Mouse (Mus musculus) G1E (cell line): ENCODE data around the gene Kbtbd4.

Source experiments
- CTCF ChIP-seq: IDR thresholded peaks from 2 replicates; pipeline ENCODE4 v1.5.1; 2012; ENCODE audit warnings: low read depth, low read length, inconsistent platforms, mixed read lengths
- GATA1 ChIP-seq: IDR thresholded peaks from 2 replicates; pipeline ENCODE4 v1.6.1; 2012; ENCODE audit warnings: borderline replicate concordance, low read length, inconsistent platforms, mixed read lengths
- GATA2 ChIP-seq: IDR thresholded peaks from 2 replicates; pipeline ENCODE4 v1.6.1; 2012; ENCODE audit warnings: low read depth, low read length, inconsistent platforms, borderline replicate concordance
- POLR2AphosphoS5 ChIP-seq: IDR thresholded peaks from 2 replicates; pipeline ENCODE4 v1.6.1; 2012; ENCODE audit warnings: low read depth, low read length, inconsistent platforms; ENCODE audit not compliant: insufficient replicate concordance
- TAL1 ChIP-seq: conservative IDR thresholded peaks from 2 replicates; pipeline ENCODE4 v1.6.1; 2012; ENCODE audit warnings: low read depth, low read length, inconsistent platforms, mixed read lengths

- TF ChIP-seq CTCF (no peak), TAL1 (no peak), GATA1 (no peak), POLR2AphosphoS5 (no peak), GATA2 (no peak)
Measured at GRCm38 (mm10) chr2:90921178-90921577, 16.6 kb downstream of the Kbtbd4 start.
